Mouse (Mus musculus) CH12.LX (cell line): ENCODE data around the gene Ccdc169.

Source experiments
- BHLHE40 ChIP-seq: IDR thresholded peaks from 2 replicates; pipeline ENCODE4 v1.6.1; 2011; ENCODE audit warnings: mild to moderate bottlenecking, low read depth, low read length, improper control_type of control experiment
- CHD1 ChIP-seq: IDR thresholded peaks from 2 replicates; pipeline ENCODE4 v1.6.1; 2012; ENCODE audit warnings: low read depth, low read length, improper control_type of control experiment, inconsistent platforms
- CTCF ChIP-seq, 2 experiments: IDR thresholded peaks in 1 of 2; conservative IDR thresholded peaks in 1 of 2; 2 replicates each; pipeline ENCODE4 v1.5.1; 2011 to 2012; ENCODE audit warnings: low read depth in 2 of 2, low read length in 2 of 2, improper control_type of control experiment in 1 of 2, inconsistent platforms in 1 of 2, mild to moderate bottlenecking in 1 of 2, moderate library complexity in 1 of 2
- JUND ChIP-seq: conservative IDR thresholded peaks from 2 replicates; pipeline ENCODE4 v1.6.1; 2011; ENCODE audit warnings: low read depth, low read length, improper control_type of control experiment
- KAT2A ChIP-seq: IDR thresholded peaks from 2 replicates; pipeline ENCODE4 v1.6.1; 2012; ENCODE audit warnings: low read length, improper control_type of control experiment, inconsistent platforms; ENCODE audit not compliant: insufficient replicate concordance
- MYC ChIP-seq: IDR thresholded peaks from 2 replicates; pipeline ENCODE4 v1.6.1; 2011; ENCODE audit warnings: low read depth, mild to moderate bottlenecking, improper control_type of control experiment, low read length
- POLR2A ChIP-seq: IDR thresholded peaks from 2 replicates; pipeline ENCODE4 v1.6.1; 2011; ENCODE audit warnings: low read depth, mild to moderate bottlenecking, improper control_type of control experiment, low read length
- POLR2AphosphoS2 ChIP-seq: IDR thresholded peaks from 2 replicates; pipeline ENCODE4 v1.6.1; 2011; ENCODE audit warnings: low read depth, low read length, improper control_type of control experiment
- SIN3A ChIP-seq: IDR thresholded peaks from 2 replicates; pipeline ENCODE4 v1.6.1; 2012; ENCODE audit warnings: low read length, improper control_type of control experiment, inconsistent platforms
- TCF12 ChIP-seq: IDR thresholded peaks from 2 replicates; pipeline ENCODE4 v1.6.1; 2014; ENCODE audit warnings: low read depth, mild to moderate bottlenecking, inconsistent platforms, low read length, improper control_type of control experiment

GRCm38 (mm10) chr3:55114313-55115065, 22.6 kb upstream of the Ccdc169 start:
- no peak for TF ChIP-seq CTCF (conservative IDR thresholded peaks at IDR 0.05 in 1 of 2, IDR thresholded peaks at IDR 0.05 in 1 of 2; ENCODE audit: low read depth in 2 of 2, low read length in 2 of 2)
- no peak for TF ChIP-seq SIN3A
- no peak for TF ChIP-seq MYC
- no peak for TF ChIP-seq TCF12
- no peak for TF ChIP-seq POLR2A
- no peak for TF ChIP-seq CHD1
- TF ChIP-seq POLR2AphosphoS2, result no peak
- TF ChIP-seq BHLHE40, result no peak
- TF ChIP-seq JUND, result no peak
- no peak for TF ChIP-seq KAT2A
